26 mouse cellular contexts compared by ENCODE assay signal in the genomic region with DNA sequence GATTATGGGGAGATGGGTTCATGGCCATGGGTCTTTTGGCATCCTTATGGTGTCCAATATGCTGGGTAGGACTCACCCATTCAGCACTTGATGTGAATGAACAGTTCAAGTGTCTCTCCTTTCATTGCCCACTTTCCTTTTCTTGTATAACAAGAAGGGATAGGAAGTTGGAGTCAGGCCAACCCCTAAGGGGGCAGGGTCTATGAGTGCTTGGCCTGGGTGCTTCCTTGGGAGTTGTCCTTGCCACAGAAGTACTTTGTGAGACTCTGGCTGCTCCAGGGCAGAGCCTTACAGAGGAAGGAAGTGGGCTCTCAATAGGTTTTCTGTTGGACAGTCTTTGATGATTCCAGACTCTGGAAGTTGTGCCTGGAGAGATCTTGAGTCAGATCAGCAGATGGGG. TPM values are rescaled to one million over a fixed set of nuclear protein-coding genes. Genes with fewer than 3 reads are reported as not detected.
DNase-seq lines count a peak whose midpoint lies in the region; ATAC-seq lines count a peak whose summit lies in the region.
"Had no signal": no experiment of that assay in that cellular context is flagged by ENCODE, and none has a peak within 500 bp of the region (broad histone marks: within the 10 kb centered on the region; RNA-seq: fewer than 3 reads in every experiment).

No protein-coding gene starts in this region.

- peaks cover 42% of the 10 kb centered on the region for H3K36me3 ChIP-seq in kidney, embryonic 16.5 days (ENCODE audit: insufficient read depth, low read length)
- H3K36me3 ChIP-seq: neural tube, embryonic 15.5 days had no signal

- no peaks in the 10 kb centered on the region for H3K9me3 ChIP-seq in kidney, embryonic 16.5 days (ENCODE audit: low read length)
- H3K9me3 ChIP-seq: forebrain, embryonic 13.5 days; heart, embryonic 12.5 days; kidney, embryonic 15.5 days; limb, embryonic 12.5 days; liver, embryonic 15.5 days; neural tube, embryonic 15.5 days had no signal

- DNase-seq in cerebellum, adult 9-11 months, result peak; percentile 5
- DNase-seq in cerebellum, adult 8-10 months, result no peak
- peak; percentile 19 to 21 for DNase-seq in kidney, postnatal 36 days
- peak; percentile 31 for DNase-seq in lung, postnatal 14 days
- DNase-seq in frontal cortex, postnatal 36 days (ENCODE audit: low spot score in 2 of 2), result no peak
- DNase-seq in embryo, embryonic 11 days, result no peak
- DNase-seq: adrenal gland, postnatal 10 days; cerebellum, adult 11 months; gastrocnemius, postnatal 36 days; heart, adult 2 months; midbrain, embryonic 14.5 days; thymus, adult 18-20 months; thymus, postnatal 25 days had no signal

- peaks cover 17% of the 10 kb centered on the region for H3K4me1 ChIP-seq in kidney, embryonic 16.5 days (ENCODE audit: insufficient read depth, low read length)

- no peak overlapping the region for H3K27ac ChIP-seq in kidney, embryonic 16.5 days (ENCODE audit: low read length)
- H3K27ac ChIP-seq: forebrain, embryonic 13.5 days; heart, adult 2 months; hindbrain, embryonic 14.5 days; kidney, embryonic 15.5 days; left cerebral cortex, adult 2 months; limb, embryonic 12.5 days; liver, embryonic 15.5 days; neural tube, embryonic 15.5 days; stomach, postnatal 0 days had no signal

- H3K9ac ChIP-seq in kidney, embryonic 16.5 days (replicated peaks; ENCODE audit: low read length), result no peak overlapping the region
- H3K9ac ChIP-seq: forebrain, embryonic 13.5 days; heart, embryonic 12.5 days; hindbrain, embryonic 14.5 days; kidney, embryonic 15.5 days; limb, embryonic 12.5 days; liver, embryonic 15.5 days; neural tube, embryonic 15.5 days had no signal

- H3K27me3 ChIP-seq in kidney, embryonic 16.5 days (ENCODE audit: insufficient read depth, low read length), result no peaks in the 10 kb centered on the region
- H3K27me3 ChIP-seq: CH12.LX; forebrain, embryonic 13.5 days; heart, embryonic 12.5 days; kidney, embryonic 15.5 days; limb, embryonic 12.5 days; liver, embryonic 15.5 days had no signal

- ATAC-seq in kidney, embryonic 16.5 days (ENCODE audit: low FRiP score, low TSS enrichment), result no peak
- ATAC-seq in monocyte, adult 5-6 weeks (replicated peaks; ENCODE audit: insufficient number of reproducible peaks, low FRiP score, low TSS enrichment, poor library complexity, severe bottlenecking), result no peak
- ATAC-seq: forebrain, embryonic 13.5 days; intestine, postnatal 0 days had no signal

- no peak overlapping the region for H3K4me2 ChIP-seq in kidney, embryonic 16.5 days (replicated peaks; ENCODE audit: low read depth, low read length)
- H3K4me2 ChIP-seq: forebrain, embryonic 13.5 days; heart, embryonic 12.5 days; hindbrain, embryonic 14.5 days; kidney, embryonic 15.5 days; limb, embryonic 12.5 days; liver, embryonic 15.5 days; neural tube, embryonic 15.5 days had no signal

- no peak overlapping the region for H3K4me3 ChIP-seq in kidney, embryonic 16.5 days (ENCODE audit: low read length)
- H3K4me3 ChIP-seq: forebrain, embryonic 13.5 days; heart, adult 2 months; heart, embryonic 12.5 days; kidney, embryonic 15.5 days; left cerebral cortex, adult 2 months; limb, embryonic 12.5 days; liver, embryonic 15.5 days; neural tube, embryonic 15.5 days had no signal

RNA-seq across cellular contexts. Expression of gene Dock1, which starts 58.9 kb away (rescaled TPM):
- polyA plus RNA-seq in kidney, embryonic 16.5 days (2015; fragmentation: Nextera tagmentation; extraction: Ambion mirVana), result 41.4 and 48.4 TPM in 2 replicates
- 12.0 to 19.6 TPM (median 16.4 TPM) in 3 replicates for total RNA-seq in monocyte, adult 5-6 weeks (2017)
- total RNA-seq: CH12.LX had no signal

Comparison
In these comparisons a context has a peak if more than half of its experiments do, and no peak if none do; other contexts are left out.
1. DNase-seq: peak in cerebellum, adult 9-11 months (single experiment), kidney, postnatal 36 days (2 of 2) and lung, postnatal 14 days (single experiment); none in cerebellum, adult 8-10 months (single experiment), frontal cortex, postnatal 36 days (0 of 2) and embryo, embryonic 11 days (single experiment).